Mouse (Mus musculus) limb, embryonic 15.5 days (tissue): ENCODE measurements around the gene Sema3c. TPM values are rescaled to one million over a fixed set of nuclear protein-coding genes. Genes with fewer than 3 reads are reported as not detected.

Experiments
- ATAC-seq: fragments of 200-750 bp; cut with Nextera tagmentation; 2 replicates; pipeline ENCODE4 v1.8.0; 2017; ENCODE audit warnings: low read depth, moderate TSS enrichment; ENCODE audit not compliant: insufficient number of reproducible peaks, low FRiP score, low TSS enrichment
- H3K27ac ChIP-seq: fragments of 300-500 bp; sonication (generic); 2 replicates; pipeline ENCODE4 v1.5.1; 2015; ENCODE audit warnings: moderate library complexity, mild to moderate bottlenecking, inconsistent platforms
- H3K27me3 ChIP-seq: fragments of 300-500 bp; sonication (generic); 2 replicates; pipeline ENCODE4 v1.6.1; 2015; ENCODE audit warnings: inconsistent platforms
- H3K36me3 ChIP-seq: fragments of 300-500 bp; sonication (generic); 2 replicates; pipeline ENCODE4 v1.6.1; 2015; ENCODE audit warnings: inconsistent platforms
- H3K4me1 ChIP-seq: fragments of 300-500 bp; sonication (generic); 2 replicates; pipeline ENCODE4 v1.6.1; 2015; ENCODE audit warnings: inconsistent platforms
- H3K4me2 ChIP-seq: fragments of 300-500 bp; sonication (generic); 2 replicates; pipeline ENCODE4 v1.6.1; 2015; ENCODE audit warnings: mild to moderate bottlenecking, inconsistent platforms
- H3K4me3 ChIP-seq: fragments of 300-500 bp; sonication (generic); 2 replicates; pipeline ENCODE4 v1.5.1; 2015; ENCODE audit warnings: mild to moderate bottlenecking, inconsistent platforms
- H3K9ac ChIP-seq: fragments of 300-500 bp; sonication (generic); 2 replicates; pipeline ENCODE4 v1.6.1; 2015; ENCODE audit warnings: inconsistent platforms
- H3K9me3 ChIP-seq: fragments of 300-500 bp; sonication (generic); 2 replicates; pipeline ENCODE4 v1.6.1; 2016; ENCODE audit warnings: inconsistent platforms
- WGBS: fragments of 180-500 bp; shearing (Covaris S2); methylation state at CpG from one replicate; pipeline ENCODE4 v1.1.7; 2015; 5-methylcytosine and 5-hydroxymethylcytosine counted together
- polyA plus RNA-seq: library from polyadenylated mRNA; unstranded; fragments of >200 nt; fragmentation: Nextera tagmentation; extraction: Ambion mirVana; gene quantifications from 2 replicates; pipeline ENCODE4 v1.2.1, GENCODE M21; 2015

Sema3c gene
- polyA plus RNA-seq, 1 experiment from 2014 or later, result 71.9 TPM

- no peak for ATAC-seq
- Histone ChIP-seq H3K4me3 (no peak overlapping the region), H3K27ac (no peak overlapping the region), H3K4me1 (no peaks in the 10 kb centered on the region), H3K27me3 (no peaks in the 10 kb centered on the region), H3K36me3 (no peaks in the 10 kb centered on the region), H3K9me3 (no peaks in the 10 kb centered on the region), H3K4me2 (no peak overlapping the region), H3K9ac (no peak overlapping the region)
- 73% methylated on average over 3 of the region's 3 CpGs for WGBS
Measured at GRCm38 (mm10) chr5:17661223-17661622, 87.1 kb downstream of the Sema3c start.

- Histone ChIP-seq H3K9me3 (no peaks in the 10 kb centered on the region), H3K27me3 (no peaks in the 10 kb centered on the region), H3K4me1 (no peaks in the 10 kb centered on the region), H3K4me2 (no peak overlapping the region), H3K36me3 (peaks cover 5% of the 10 kb centered on the region; the same call in 1 of the 2 replicates), H3K4me3 (no peak overlapping the region), H3K9ac (no peak overlapping the region), H3K27ac (no peak overlapping the region)
- no peak for ATAC-seq
Measured at GRCm38 (mm10) chr5:17671356-17671755, 97.3 kb downstream of the Sema3c start.

- Histone ChIP-seq H3K27me3 (no peaks in the 10 kb centered on the region), H3K4me2 (no peak overlapping the region), H3K4me1 (no peaks in the 10 kb centered on the region), H3K4me3 (no peak overlapping the region), H3K27ac (no peak overlapping the region), H3K9me3 (no peaks in the 10 kb centered on the region), H3K9ac (no peak overlapping the region), H3K36me3 (peaks cover 4% of the 10 kb centered on the region; the same call in 1 of the 2 replicates)
- no peak for ATAC-seq
- 90% methylated on average over 2 of the region's 2 CpGs for WGBS
Measured at GRCm38 (mm10) chr5:17680862-17681261, 106.8 kb downstream of the Sema3c start.

GRCm38 (mm10) chr5:17689121-17689520, 115.0 kb downstream of the Sema3c start:
- Histone ChIP-seq H3K36me3 (no peaks in the 10 kb centered on the region), H3K27ac (peak overlapping the region; percentile 73), H3K9me3 (no peaks in the 10 kb centered on the region), H3K4me1 (peaks cover 12% of the 10 kb centered on the region), H3K27me3 (no peaks in the 10 kb centered on the region), H3K4me2 (no peak overlapping the region), H3K4me3 (no peak overlapping the region), H3K9ac (no peak overlapping the region)
- 26% methylated on average over 2 of the region's 2 CpGs for WGBS
- ATAC-seq, result peak; percentile 82

- ATAC-seq, result peak; percentile 82
- 29% methylated on average over 5 of the region's 5 CpGs for WGBS
- H3K9me3 ChIP-seq, result no peaks in the 10 kb centered on the region
Measured at GRCm38 (mm10) chr5:17689604-17690003, 115.5 kb downstream of the Sema3c start.

GRCm38 (mm10) chr5:17695366-17695765, 121.3 kb downstream of the Sema3c start:
- WGBS, result 63% methylated on average over 2 of the region's 2 CpGs
- no peak for ATAC-seq
- H3K27ac ChIP-seq, result no peak overlapping the region
- H3K9me3 ChIP-seq, result no peaks in the 10 kb centered on the region
- H3K4me1 ChIP-seq, result 0 out of 2 replicates have a peak, but pooled peaks cover 2% of the 10 kb centered on the region
- no peaks in the 10 kb centered on the region for H3K27me3 ChIP-seq
- no peak overlapping the region for H3K9ac ChIP-seq
- 0 out of 2 replicates have a peak, but pooled peaks cover 3% of the 10 kb centered on the region for H3K36me3 ChIP-seq
- H3K4me3 ChIP-seq, result no peak overlapping the region
- no peak overlapping the region for H3K4me2 ChIP-seq

More at GRCm38 (mm10) chr5:17689604-17690003, 115.5 kb downstream of the Sema3c start:
- peaks cover 12% of the 10 kb centered on the region for H3K4me1 ChIP-seq
- no peaks in the 10 kb centered on the region for H3K27me3 ChIP-seq
- H3K36me3 ChIP-seq, result no peaks in the 10 kb centered on the region
- no peak overlapping the region for H3K4me2 ChIP-seq
- H3K4me3 ChIP-seq, result no peak overlapping the region
- no peak overlapping the region for H3K9ac ChIP-seq
- H3K27ac ChIP-seq, result peak overlapping the region; percentile 73

- WGBS, result 49% methylated on average over 2 of the region's 2 CpGs
- peak; percentile 44; the same call in 1 of the 2 replicates for ATAC-seq
- H3K27me3 ChIP-seq, result no peaks in the 10 kb centered on the region
- H3K9me3 ChIP-seq, result no peaks in the 10 kb centered on the region
- no peak overlapping the region for H3K9ac ChIP-seq
- peak overlapping the region; percentile 74 for H3K27ac ChIP-seq
- no peak overlapping the region for H3K4me2 ChIP-seq
- H3K4me1 ChIP-seq, result peaks cover 2% of the 10 kb centered on the region; the same call in 1 of the 2 replicates
- 0 out of 2 replicates have a peak, but pooled peaks cover 3% of the 10 kb centered on the region for H3K36me3 ChIP-seq
- no peak overlapping the region for H3K4me3 ChIP-seq
Measured at GRCm38 (mm10) chr5:17698905-17699304, 124.8 kb downstream of the Sema3c start.

GRCm38 (mm10) chr5:17704160-17704559, 130.1 kb downstream of the Sema3c start:
- H3K27me3 ChIP-seq, result no peaks in the 10 kb centered on the region
- H3K4me3 ChIP-seq, result no peak overlapping the region
- H3K9me3 ChIP-seq, result no peaks in the 10 kb centered on the region
- H3K9ac ChIP-seq, result no peak overlapping the region
- no peaks in the 10 kb centered on the region for H3K36me3 ChIP-seq
- WGBS, result 20% methylated on average over 3 of the region's 3 CpGs
- no peak overlapping the region for H3K4me2 ChIP-seq
- no peaks in the 10 kb centered on the region; the same call in 1 of the 2 replicates for H3K4me1 ChIP-seq
- H3K27ac ChIP-seq, result no peak overlapping the region
- ATAC-seq, result no peak

- 60% methylated on average over 3 of the region's 3 CpGs for WGBS
- Histone ChIP-seq H3K9ac (no peak overlapping the region), H3K4me1 (no peaks in the 10 kb centered on the region; the same call in 1 of the 2 replicates), H3K4me3 (no peak overlapping the region), H3K27me3 (no peaks in the 10 kb centered on the region), H3K36me3 (no peaks in the 10 kb centered on the region), H3K27ac (no peak overlapping the region), H3K9me3 (no peaks in the 10 kb centered on the region), H3K4me2 (no peak overlapping the region)
- no peak for ATAC-seq
Measured at GRCm38 (mm10) chr5:17707086-17707485, 133.0 kb downstream of the Sema3c start.

GRCm38 (mm10) chr5:17712374-17712773, 138.3 kb downstream of the Sema3c start:
- Histone ChIP-seq H3K4me3 (no peak overlapping the region), H3K9me3 (no peaks in the 10 kb centered on the region), H3K4me1 (no peaks in the 10 kb centered on the region), H3K4me2 (no peak overlapping the region), H3K27ac (no peak overlapping the region), H3K9ac (no peak overlapping the region), H3K36me3 (no peaks in the 10 kb centered on the region), H3K27me3 (no peaks in the 10 kb centered on the region)
- no peak for ATAC-seq
- WGBS, result 49% methylated on average over 4 of the region's 4 CpGs

GRCm38 (mm10) chr5:17715206-17715605, 141.1 kb downstream of the Sema3c start:
- Histone ChIP-seq H3K36me3 (no peaks in the 10 kb centered on the region), H3K27me3 (no peaks in the 10 kb centered on the region), H3K4me1 (no peaks in the 10 kb centered on the region), H3K27ac (no peak overlapping the region), H3K9me3 (no peaks in the 10 kb centered on the region), H3K4me2 (no peak overlapping the region), H3K4me3 (no peak overlapping the region), H3K9ac (no peak overlapping the region)
- no peak for ATAC-seq
- WGBS, result 69% methylated on average over 1 of the region's 1 CpGs

GRCm38 (mm10) chr5:17720011-17720410, 145.9 kb downstream of the Sema3c start:
- no peaks in the 10 kb centered on the region for H3K4me1 ChIP-seq
- no peak overlapping the region for H3K4me2 ChIP-seq
- 58% methylated on average over 4 of the region's 4 CpGs for WGBS
- H3K27me3 ChIP-seq, result no peaks in the 10 kb centered on the region
- no peak overlapping the region for H3K27ac ChIP-seq
- no peak for ATAC-seq
- H3K9me3 ChIP-seq, result no peaks in the 10 kb centered on the region
- H3K4me3 ChIP-seq, result no peak overlapping the region
- H3K36me3 ChIP-seq, result no peaks in the 10 kb centered on the region; the same call in 1 of the 2 replicates
- H3K9ac ChIP-seq, result no peak overlapping the region

GRCm38 (mm10) chr5:17724031-17724430, 149.9 kb downstream of the Sema3c start:
- Histone ChIP-seq H3K4me2 (no peak overlapping the region), H3K27ac (no peak overlapping the region), H3K9ac (no peak overlapping the region), H3K4me3 (no peak overlapping the region), H3K36me3 (peaks cover 16% of the 10 kb centered on the region), H3K4me1 (no peaks in the 10 kb centered on the region), H3K9me3 (no peaks in the 10 kb centered on the region), H3K27me3 (no peaks in the 10 kb centered on the region)
- WGBS, result 32% methylated on average over 2 of the region's 2 CpGs
- ATAC-seq, result no peak
